Mouse (Mus musculus): Measurements from ENCODE around the gene Lxn. TPM values are rescaled to one million over a fixed set of nuclear protein-coding genes. Genes with fewer than 3 reads are reported as not detected.

The Lxn gene
- total RNA-seq, 2 experiments from 2014 or later: 23.9 to 26.5 TPM

DNA sequence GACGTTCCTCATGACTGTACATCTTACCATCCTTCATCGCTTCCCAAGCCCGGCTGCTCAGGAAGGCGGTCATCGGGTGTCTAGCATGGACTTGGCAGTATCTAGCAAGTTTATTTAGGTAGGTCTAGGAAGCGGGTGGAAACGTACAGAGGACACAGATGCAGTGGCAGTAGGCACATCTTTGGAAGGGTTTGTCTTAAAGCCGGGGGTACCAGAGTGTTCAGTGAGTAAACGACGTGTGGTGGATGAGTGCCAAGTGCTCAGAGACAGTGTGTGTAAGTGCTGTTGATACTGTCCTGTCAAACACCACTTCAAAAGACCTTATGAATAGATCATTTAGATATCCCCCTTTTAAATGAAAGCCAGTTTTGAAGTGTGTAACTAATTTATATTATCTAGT is 1.1 kb downstream of the Lxn start:
- DNase-seq (ENCODE audit: low spot score in 2 of 2): no peak

DNA sequence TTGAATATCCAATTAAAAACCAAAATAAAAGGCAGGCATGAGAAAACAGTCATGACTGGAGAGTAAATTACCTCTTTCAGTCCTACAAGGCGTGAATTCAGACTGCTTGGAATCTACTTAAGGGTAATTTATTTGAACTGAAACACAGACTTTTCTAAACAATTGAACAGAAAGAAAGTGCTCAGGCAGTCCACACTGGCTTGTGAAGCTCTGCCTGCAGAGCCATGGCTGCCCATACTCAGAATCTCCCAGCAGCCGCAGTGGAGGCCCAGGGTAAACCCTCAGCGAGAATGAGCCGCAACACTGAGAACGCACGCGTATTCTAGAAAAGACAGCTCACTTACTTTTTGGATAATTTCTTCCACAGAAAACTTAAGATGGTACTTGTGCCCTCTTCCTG is 1.7 kb downstream of the Lxn start:
- no peak for DNase-seq (ENCODE audit: low spot score in 2 of 2)

DNA sequence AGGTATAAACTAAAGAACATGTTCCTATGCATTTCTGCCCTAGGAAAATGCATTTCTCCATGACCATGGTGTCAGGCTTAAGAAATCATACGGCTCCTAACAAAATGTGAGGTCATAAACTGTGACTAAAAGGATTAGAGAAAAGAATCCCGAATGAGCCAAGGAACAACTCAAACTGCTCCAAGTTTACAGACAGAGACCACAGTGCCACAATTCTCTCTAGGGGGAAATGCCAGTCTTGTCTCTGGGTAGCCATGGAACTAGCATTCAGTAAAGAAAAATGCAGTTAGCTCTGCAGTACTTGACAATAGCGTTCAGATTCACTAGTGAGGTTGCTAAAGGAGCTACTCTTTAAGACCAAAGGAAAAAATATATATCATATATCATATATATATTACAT is 3.8 kb downstream of the Lxn start:
- no peak for DNase-seq (ENCODE audit: low spot score in 2 of 2)

DNA sequence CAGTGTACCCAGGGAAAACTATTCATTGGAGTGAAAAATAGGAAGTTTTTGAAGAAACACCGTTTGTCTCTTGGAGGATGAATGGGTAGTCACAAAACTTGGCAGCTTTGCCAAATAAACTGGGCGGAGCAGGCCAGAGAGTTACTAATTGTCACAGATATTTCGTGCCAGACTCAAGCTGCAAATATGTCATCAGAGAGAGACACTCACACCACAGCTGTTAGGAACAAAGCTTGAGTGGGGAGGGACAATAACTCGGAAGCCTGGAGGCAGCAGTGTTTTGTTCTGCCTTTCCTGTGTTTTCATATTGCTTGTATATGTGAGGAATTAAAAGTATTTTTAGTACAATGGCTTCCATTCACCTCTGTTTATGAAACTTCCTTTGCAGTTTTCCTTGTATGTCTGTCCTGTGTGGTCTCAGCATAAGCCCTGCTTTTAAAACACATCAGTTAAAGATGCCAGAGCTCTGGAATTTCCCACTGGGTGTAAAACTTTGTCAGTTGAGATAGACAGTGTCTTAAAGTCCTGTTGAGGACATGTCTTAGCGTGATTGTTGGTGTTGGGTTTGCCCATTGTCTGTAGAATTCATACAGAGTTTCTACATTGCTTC is 13.0 kb downstream of the Lxn start:
- no peak for DNase-seq (ENCODE audit: low spot score in 2 of 2)

DNA sequence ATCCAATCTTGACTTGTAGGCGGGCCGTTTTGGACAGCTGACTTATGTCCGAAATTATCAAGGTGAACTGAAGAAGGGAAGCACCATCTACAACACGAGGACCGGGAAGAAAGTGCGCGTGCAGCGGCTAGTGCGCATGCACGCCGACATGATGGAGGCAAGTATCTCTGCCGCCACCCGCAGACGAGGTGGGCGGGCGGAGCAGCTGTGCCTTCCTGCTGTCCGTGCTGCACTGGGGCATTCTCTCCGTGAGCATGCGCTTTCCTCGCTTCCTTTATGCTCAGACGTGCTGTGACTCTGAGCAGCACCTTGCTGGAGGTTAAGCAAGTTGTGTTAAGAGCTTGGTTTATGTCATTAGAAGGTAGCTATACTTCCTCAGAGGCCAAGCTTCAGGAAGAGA is 14.1 kb downstream of the Lxn start:
- no peak for DNase-seq (ENCODE audit: low spot score in 2 of 2)

DNA sequence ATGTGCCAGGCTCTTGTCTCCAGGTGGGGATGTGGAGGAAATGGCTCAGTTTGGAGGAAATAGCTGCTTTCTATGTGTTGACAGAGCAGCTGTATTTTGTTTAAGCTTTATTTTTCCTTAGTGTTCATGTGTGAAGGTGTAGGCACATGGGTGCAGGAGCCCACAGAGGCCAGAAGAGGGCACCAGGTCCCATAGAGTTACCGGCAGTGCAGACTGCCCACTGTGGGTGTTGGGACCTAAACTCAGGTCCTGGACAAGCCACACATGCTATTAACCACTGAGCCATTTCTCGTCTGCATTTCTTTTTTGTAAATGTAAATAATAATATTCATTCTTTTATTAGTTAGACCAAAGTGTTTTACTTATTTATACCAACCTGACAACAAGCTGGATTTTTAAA is 16.6 kb downstream of the Lxn start:
- no peak for DNase-seq (ENCODE audit: low spot score in 2 of 2)

DNA sequence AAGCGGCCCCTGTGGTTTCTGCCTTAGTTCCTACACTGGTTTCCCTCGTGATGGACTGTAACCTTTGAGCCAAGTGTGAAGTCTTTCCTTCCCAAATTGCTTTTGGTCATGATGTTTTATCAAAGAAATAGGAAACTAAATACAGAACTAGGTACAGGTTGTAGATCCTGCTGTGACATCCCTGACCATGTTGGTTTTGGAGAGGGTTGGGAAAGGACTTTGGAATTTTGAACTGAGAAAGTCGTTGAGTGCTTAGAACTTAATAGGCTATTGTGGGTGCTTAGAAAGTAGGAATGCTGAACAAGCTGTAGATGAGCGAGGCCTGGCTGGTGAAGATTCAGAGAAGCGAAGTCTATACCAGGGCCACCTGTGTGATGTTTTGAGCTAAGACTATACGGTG is 29.7 kb downstream of the Lxn start:
- no peak for DNase-seq (ENCODE audit: low spot score in 2 of 2)

DNA sequence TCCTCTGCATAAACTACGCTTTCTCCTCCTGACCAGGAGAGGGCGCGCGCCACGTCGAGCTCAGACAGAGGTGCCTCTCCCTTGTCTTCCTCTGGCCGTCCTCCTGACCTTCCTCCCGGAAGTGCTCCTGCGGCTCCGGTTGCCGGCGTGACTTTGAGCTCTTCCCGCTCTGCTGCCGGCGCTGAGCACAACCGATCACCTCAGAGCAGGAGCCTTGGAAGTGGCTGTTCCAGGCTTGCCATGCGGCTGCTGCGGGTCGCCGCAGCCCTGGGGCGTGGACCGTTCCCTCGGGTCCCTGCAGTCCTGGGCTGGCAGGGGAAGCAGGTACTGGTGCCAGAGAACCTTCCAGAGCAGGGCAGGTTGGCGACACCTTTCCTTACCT is 33.7 kb downstream of the Lxn start, which contains the start of gene Gfm1:
Gfm1 (plus strand) TSS at position 98 of the 382 bp plus-strand sequence.
- peak; percentile 72 to 84 for DNase-seq (ENCODE audit: low spot score in 2 of 2)

DNA sequence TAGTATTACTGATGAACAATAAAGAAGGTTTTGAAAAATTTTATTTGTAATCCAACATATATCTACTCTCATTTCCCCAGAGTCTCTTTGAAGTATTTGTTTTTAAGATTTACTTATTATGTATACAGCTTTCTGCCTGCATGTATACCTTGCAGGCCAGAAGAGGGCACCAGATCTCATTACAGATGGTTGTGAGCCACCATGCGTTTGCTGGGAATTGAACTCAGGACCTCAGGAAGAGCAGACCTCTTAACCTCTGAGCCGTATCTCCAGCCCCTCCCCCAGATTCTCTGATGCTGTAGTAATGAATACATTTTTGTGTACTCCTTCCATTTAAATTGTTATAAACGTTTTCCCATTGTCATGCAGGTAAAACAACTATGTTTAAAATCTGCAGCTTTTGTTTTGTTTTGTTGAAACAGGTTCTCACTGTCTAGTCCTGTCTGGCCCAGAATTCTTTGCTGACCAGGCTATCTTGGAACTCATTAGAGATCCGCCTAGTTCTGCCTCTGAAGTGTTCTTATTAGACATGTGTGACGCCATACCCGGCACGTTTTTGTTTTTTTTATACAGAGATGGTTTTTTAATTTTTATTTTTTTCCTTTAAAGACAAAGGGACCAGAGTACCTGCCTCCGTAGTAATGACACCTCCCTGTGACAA is 34.3 kb downstream of the Lxn start:
- no peak for DNase-seq (ENCODE audit: low spot score in 2 of 2)

Other genes starting within 250 kb of the Lxn start
- gene Mlf1, start 89.8 kb downstream of the Lxn start, total RNA-seq (2021): 100 to 1,000 TPM; 488 to 502 TPM
- gene Gm17402, start 88.8 kb downstream of the Lxn start, total RNA-seq (2021): not detected
- 10 to 100 TPM; 57.0 to 66.9 TPM for gene Gfm1, start 33.8 kb downstream of the Lxn start, total RNA-seq (2021)
- gene Rarres1, start 51.6 kb upstream of the Lxn start, total RNA-seq (2021): 1 to 10 TPM; 2.4 to 2.7 TPM
- 10 to 100 TPM; 35.4 to 36.9 TPM for gene Mfsd1, start 118.8 kb upstream of the Lxn start, total RNA-seq (2021)

Measured in gastrocnemius, postnatal 4 days (tissue).